Mouse (Mus musculus): ENCODE results near the gene Ubap2l. TPM values are rescaled to one million over a fixed set of nuclear protein-coding genes. Genes with fewer than 3 reads are reported as not detected.

The Ubap2l gene
- polyA plus RNA-seq, 1 experiment from 2014 or later: 174 TPM

DNA sequence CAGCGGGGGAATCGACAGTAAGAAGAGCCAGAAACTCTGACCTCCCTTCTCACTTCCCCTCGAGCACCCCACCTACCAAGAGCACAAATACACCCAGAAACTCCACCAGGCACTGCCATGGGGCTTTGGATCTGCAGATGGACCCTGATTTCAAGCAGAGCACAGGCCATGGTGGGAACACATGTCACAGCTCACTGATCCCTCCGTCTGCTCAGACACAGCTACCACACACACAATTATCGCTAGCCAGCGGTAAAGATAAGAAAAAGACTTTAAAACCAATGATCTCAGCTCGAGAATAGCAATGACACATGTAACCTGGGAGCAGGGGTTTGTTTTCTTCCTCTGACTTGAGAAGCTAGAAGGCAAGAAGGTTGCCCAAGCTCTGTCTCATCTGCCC lies 83.9 kb downstream of the Ubap2l start:
- Histone ChIP-seq H3K9ac (replicated peaks; ENCODE audit: low read length) (no peak overlapping the region), H3K9me3 (ENCODE audit: control insufficient read depth, low read length) (no peaks in the 10 kb centered on the region), H3K4me3 (replicated peaks; ENCODE audit: low read depth, low read length) (no peak overlapping the region), H3K4me1 (ENCODE audit: control insufficient read depth, insufficient read depth, low read length) (peaks cover 14% of the 10 kb centered on the region), H3K36me3 (ENCODE audit: control insufficient read depth, insufficient read depth, low read length) (no peaks in the 10 kb centered on the region), H3K27ac (replicated peaks; ENCODE audit: low read depth, low read length) (no peak overlapping the region), H3K27me3 (ENCODE audit: control insufficient read depth, insufficient read depth, low read length) (no peaks in the 10 kb centered on the region), H3K4me2 (ENCODE audit: low read length) (no peak overlapping the region)
- ATAC-seq (ENCODE audit: low FRiP score, low TSS enrichment) (no peak), DNase-seq (no peak)
- WGBS: 79% methylated on average over 7 of the region's 7 CpGs

DNA sequence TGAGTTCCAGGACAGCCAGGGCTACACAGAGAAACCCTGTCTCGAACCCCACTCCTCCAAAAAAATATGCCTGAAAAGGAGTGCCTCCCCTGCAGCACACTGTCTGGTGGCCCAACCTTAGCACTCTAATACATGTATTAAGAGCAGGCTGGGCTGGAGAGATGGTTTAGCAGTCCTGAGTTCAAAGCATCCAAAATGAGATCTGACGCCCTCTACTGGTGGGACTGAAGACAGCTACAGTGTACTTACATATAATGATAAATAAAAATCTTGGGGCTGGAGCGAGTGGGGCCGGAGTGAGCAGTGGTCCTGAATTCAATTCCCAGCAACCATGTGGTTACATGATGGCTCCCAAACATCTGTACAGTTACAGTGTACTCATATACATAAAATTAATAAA lies 85.5 kb downstream of the Ubap2l start:
- 76% methylated on average over 4 of the region's 4 CpGs for WGBS
- H3K9me3 ChIP-seq (ENCODE audit: control insufficient read depth, low read length): no peaks in the 10 kb centered on the region
- H3K4me3 ChIP-seq (replicated peaks; ENCODE audit: low read depth, low read length): no peak overlapping the region
- no peak overlapping the region for H3K27ac ChIP-seq (replicated peaks; ENCODE audit: low read depth, low read length)
- no peak overlapping the region for H3K9ac ChIP-seq (replicated peaks; ENCODE audit: low read length)
- DNase-seq (peak; percentile 23), ATAC-seq (ENCODE audit: low FRiP score, low TSS enrichment) (no peak)
- H3K36me3 ChIP-seq (ENCODE audit: control insufficient read depth, insufficient read depth, low read length): no peaks in the 10 kb centered on the region
- no peak overlapping the region for H3K4me2 ChIP-seq (ENCODE audit: low read length)
- H3K4me1 ChIP-seq (ENCODE audit: control insufficient read depth, insufficient read depth, low read length): peaks cover 20% of the 10 kb centered on the region
- no peaks in the 10 kb centered on the region for H3K27me3 ChIP-seq (ENCODE audit: control insufficient read depth, insufficient read depth, low read length)

DNA sequence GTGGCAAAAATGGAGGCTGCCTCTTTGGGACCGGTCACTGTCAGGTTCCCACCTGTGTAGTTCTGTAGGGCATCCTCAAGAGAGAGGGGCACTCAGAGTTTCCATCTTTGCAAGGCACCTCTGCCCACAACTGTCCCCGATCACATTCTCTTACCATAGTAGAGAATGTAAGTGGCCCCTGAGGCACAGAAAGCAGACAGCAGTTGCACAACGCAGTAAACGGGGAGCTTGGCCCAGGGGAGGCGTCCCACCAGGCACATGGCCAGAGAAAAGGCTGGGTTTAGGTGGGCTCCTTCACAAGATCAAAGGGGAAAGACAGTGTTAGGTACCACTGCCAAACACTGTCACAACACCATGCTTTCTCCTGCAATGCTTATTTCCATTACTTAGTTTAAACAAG lies 86.5 kb downstream of the Ubap2l start:
- Histone ChIP-seq H3K4me3 (replicated peaks; ENCODE audit: low read depth, low read length) (no peak overlapping the region), H3K27ac (replicated peaks; ENCODE audit: low read depth, low read length) (no peak overlapping the region), H3K4me2 (ENCODE audit: low read length) (no peak overlapping the region), H3K9me3 (ENCODE audit: control insufficient read depth, low read length) (no peaks in the 10 kb centered on the region), H3K36me3 (ENCODE audit: control insufficient read depth, insufficient read depth, low read length) (no peaks in the 10 kb centered on the region), H3K4me1 (ENCODE audit: control insufficient read depth, insufficient read depth, low read length) (peaks cover 30% of the 10 kb centered on the region), H3K9ac (replicated peaks; ENCODE audit: low read length) (no peak overlapping the region), H3K27me3 (ENCODE audit: control insufficient read depth, insufficient read depth, low read length) (no peaks in the 10 kb centered on the region)
- 93% methylated on average over 5 of the region's 5 CpGs for WGBS
- DNase-seq: no peak
- ATAC-seq (ENCODE audit: low FRiP score, low TSS enrichment): no peak

DNA sequence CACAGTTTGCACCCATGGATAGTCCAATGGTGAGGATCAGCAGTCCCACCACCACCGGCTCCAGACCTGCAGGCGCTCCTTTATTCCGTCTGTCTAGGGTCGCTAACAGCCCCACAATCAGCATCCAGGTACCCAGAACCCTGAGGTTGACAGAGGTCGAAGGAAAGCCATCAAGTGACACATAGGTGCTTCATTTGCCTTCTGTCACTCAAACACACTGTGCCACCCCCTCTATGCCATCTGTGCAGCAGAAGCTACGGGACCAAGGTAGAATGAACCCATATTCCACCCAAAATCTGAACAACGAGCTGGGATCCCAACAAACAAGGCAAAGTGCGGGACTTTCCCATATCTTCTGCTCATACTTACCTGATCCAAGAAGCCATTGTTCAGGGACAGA lies 86.9 kb downstream of the Ubap2l start:
- Histone ChIP-seq H3K4me3 (replicated peaks; ENCODE audit: low read depth, low read length) (no peak overlapping the region), H3K4me2 (ENCODE audit: low read length) (no peak overlapping the region), H3K9ac (replicated peaks; ENCODE audit: low read length) (no peak overlapping the region), H3K4me1 (ENCODE audit: control insufficient read depth, insufficient read depth, low read length) (peaks cover 34% of the 10 kb centered on the region), H3K27ac (replicated peaks; ENCODE audit: low read depth, low read length) (no peak overlapping the region), H3K9me3 (ENCODE audit: control insufficient read depth, low read length) (no peaks in the 10 kb centered on the region), H3K36me3 (ENCODE audit: control insufficient read depth, insufficient read depth, low read length) (no peaks in the 10 kb centered on the region), H3K27me3 (ENCODE audit: control insufficient read depth, insufficient read depth, low read length) (no peaks in the 10 kb centered on the region)
- ATAC-seq (ENCODE audit: low FRiP score, low TSS enrichment): no peak
- WGBS: 98% methylated on average over 8 of the region's 8 CpGs
- DNase-seq: no peak

DNA sequence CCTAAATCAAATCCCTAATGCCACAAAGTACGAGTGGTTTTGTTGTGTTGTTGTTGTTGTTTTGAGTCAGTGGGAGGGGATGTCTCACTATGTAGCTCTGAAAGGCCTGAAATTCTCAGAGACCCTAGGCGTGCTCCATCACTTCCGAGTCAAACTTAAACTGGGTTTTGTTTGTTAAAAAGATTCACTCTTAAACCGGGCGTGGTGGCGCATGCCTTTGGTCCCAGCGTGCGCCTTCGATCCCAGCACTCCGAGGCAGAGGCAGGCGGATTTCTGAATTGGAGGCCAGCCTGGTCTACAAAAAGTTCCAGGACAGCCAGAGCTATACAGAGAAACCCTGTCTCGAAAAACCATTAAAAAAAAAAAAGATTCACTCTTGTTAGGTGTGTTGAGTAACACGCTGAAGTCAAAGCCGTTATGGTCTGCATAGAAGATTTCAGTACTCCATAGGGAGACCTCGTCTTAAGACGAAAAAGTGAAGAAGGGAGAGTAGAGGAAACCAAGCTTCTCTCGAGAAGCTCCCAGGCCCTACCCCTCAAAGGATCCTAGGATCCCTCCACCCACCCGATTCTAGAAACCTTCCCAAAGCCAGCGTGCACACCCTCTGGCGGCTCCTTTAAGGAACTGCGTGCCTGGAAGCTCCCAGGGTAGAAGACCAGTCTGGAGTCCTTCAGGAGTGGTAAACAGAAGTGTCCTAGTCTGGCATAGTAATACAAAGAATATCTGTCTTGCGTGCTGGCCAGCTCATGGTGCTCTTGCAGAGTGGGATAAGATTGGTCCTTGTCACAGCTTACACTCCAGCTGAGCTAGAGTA lies 88.3 kb downstream of the Ubap2l start:
- DNase-seq (peak; percentile 86), ATAC-seq (ENCODE audit: low FRiP score, low TSS enrichment) (no peak)
- peak overlapping the region; percentile 84 for H3K9ac ChIP-seq (replicated peaks; ENCODE audit: low read length)
- peak overlapping the region; percentile 97 for H3K4me3 ChIP-seq (replicated peaks; ENCODE audit: low read depth, low read length)
- H3K9me3 ChIP-seq (ENCODE audit: control insufficient read depth, low read length): no peaks in the 10 kb centered on the region
- H3K27ac ChIP-seq (replicated peaks; ENCODE audit: low read depth, low read length): peak overlapping the region; percentile 93
- H3K36me3 ChIP-seq (ENCODE audit: control insufficient read depth, insufficient read depth, low read length): no peaks in the 10 kb centered on the region
- peak overlapping the region; percentile 91 for H3K4me2 ChIP-seq (ENCODE audit: low read length)
- no peaks in the 10 kb centered on the region for H3K27me3 ChIP-seq (ENCODE audit: control insufficient read depth, insufficient read depth, low read length)
- H3K4me1 ChIP-seq (ENCODE audit: control insufficient read depth, insufficient read depth, low read length): peaks cover 44% of the 10 kb centered on the region
- 33% methylated on average over 22 of the region's 22 CpGs for WGBS

DNA sequence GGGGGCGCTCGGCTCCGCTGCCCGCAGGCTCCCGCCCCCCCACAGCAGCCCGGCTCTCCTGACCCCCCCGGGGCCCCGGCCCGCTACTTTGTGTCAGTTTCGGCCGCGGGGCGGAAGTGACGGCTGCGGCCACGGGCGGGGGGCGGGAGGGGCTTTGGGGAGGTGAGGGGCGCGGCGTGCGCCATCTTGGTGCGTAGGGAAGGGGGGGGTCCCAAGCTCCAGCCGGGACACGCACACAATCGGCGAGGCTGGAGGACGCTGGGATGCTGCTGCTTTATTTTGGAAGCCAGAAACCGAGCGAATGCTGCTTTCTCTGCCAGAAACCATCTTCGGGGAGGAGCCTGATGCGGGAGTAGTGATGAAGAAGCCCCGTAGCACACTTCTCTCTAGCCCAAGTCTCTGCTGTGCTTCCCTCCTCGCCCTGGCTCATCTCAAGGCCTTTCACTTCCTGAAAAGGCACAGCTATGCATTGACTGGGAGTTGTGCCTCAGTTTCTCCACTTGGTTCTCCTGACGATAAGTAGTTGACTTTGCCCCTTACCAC lies 89.1 kb downstream of the Ubap2l start, which contains the start of gene Atp8b2:
Gene Atp8b2, minus strand, starts transcription at position 288 of the 543 bp plus-strand sequence.
- H3K4me3 ChIP-seq (replicated peaks; ENCODE audit: low read depth, low read length): peak within 1 kb of the TSS; percentile 97
- H3K27me3 ChIP-seq (ENCODE audit: control insufficient read depth, insufficient read depth, low read length): no peaks in the 10 kb centered on the region
- H3K9ac ChIP-seq (replicated peaks; ENCODE audit: low read length): peak within 1 kb of the TSS; percentile 84
- peaks cover 6% of the 10 kb centered on the region for H3K36me3 ChIP-seq (ENCODE audit: control insufficient read depth, insufficient read depth, low read length)
- no peaks in the 10 kb centered on the region for H3K9me3 ChIP-seq (ENCODE audit: control insufficient read depth, low read length)
- under 1% methylated on average over 35 of the region's 35 CpGs for WGBS
- DNase-seq (peak; percentile 90), ATAC-seq (ENCODE audit: low FRiP score, low TSS enrichment) (peak; percentile 77)
- H3K27ac ChIP-seq (replicated peaks; ENCODE audit: low read depth, low read length): peak within 1 kb of the TSS; percentile 93
- peaks cover 44% of the 10 kb centered on the region for H3K4me1 ChIP-seq (ENCODE audit: control insufficient read depth, insufficient read depth, low read length)
- H3K4me2 ChIP-seq (ENCODE audit: low read length): peak within 1 kb of the TSS; percentile 91

DNA sequence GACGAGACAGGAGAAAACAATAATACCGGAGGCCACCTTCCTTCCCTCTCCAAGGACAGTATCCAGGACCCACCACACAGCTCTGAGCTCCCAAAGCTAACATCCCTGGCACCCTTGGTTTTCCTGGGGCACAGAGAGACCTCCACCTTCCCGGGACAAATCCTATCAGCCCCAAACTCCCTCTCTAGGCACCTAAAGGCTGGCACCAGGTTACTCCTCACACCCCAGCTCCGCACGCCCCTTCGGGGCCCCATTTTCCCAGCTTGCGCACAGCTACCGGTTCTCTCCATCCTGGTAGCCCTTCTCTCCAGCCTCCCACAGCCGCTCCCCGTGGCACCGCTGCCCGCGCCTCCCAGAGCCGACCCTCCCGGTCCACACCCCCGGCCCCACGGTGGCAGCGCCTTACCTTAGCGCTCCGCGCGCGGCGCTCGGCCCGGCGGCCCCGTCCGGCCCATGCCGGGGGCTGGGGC lies 89.6 kb downstream of the Ubap2l start:
- peak overlapping the region; percentile 91 for H3K4me2 ChIP-seq (ENCODE audit: low read length)
- peak overlapping the region; percentile 97 for H3K4me3 ChIP-seq (replicated peaks; ENCODE audit: low read depth, low read length)
- no peaks in the 10 kb centered on the region for H3K27me3 ChIP-seq (ENCODE audit: control insufficient read depth, insufficient read depth, low read length)
- ATAC-seq (ENCODE audit: low FRiP score, low TSS enrichment): no peak; the same call in 1 of the 2 replicates
- peaks cover 44% of the 10 kb centered on the region for H3K4me1 ChIP-seq (ENCODE audit: control insufficient read depth, insufficient read depth, low read length)
- no peaks in the 10 kb centered on the region for H3K9me3 ChIP-seq (ENCODE audit: control insufficient read depth, low read length)
- H3K27ac ChIP-seq (replicated peaks; ENCODE audit: low read depth, low read length): peak overlapping the region; percentile 93
- DNase-seq: no peak
- 2% methylated on average over 30 of the region's 30 CpGs for WGBS
- peaks cover 11% of the 10 kb centered on the region for H3K36me3 ChIP-seq (ENCODE audit: control insufficient read depth, insufficient read depth, low read length)
- peak overlapping the region; percentile 84 for H3K9ac ChIP-seq (replicated peaks; ENCODE audit: low read length)

DNA sequence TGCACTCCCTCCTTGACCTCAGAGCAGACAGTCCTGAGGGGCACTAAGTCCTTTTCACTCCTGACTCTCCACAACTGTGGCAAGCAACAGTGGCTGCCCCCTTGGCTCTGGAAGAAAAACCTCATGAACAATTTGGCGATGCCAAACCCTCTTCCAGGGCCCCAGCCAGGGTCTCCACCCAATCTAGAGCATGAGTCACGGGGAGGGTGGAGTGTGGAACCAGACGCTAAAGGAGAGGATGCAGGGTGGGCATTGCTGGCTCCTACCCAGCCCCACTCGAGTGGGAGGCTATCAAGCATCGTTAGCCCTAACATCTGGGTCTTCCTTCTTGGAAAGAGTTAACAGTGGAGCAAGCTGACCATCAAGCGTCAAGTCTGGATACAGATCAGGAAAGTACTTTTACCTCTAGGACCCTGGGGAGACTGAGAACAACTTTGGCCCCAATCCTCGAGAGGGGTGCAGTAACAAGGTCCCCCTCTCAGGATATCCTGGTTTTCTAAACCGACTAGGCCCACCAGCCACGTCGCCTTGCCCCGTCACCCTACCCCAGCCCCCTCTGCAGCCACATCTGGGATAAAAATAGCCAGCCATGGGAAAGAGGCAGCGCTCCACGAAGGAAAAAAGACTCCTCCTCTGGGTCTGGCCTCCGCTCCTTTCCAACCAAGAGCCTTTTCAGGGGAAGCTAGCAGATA lies 90.2 kb downstream of the Ubap2l start:
- Histone ChIP-seq H3K27me3 (ENCODE audit: control insufficient read depth, insufficient read depth, low read length) (no peaks in the 10 kb centered on the region), H3K9ac (replicated peaks; ENCODE audit: low read length) (peak overlapping the region; percentile 84), H3K27ac (replicated peaks; ENCODE audit: low read depth, low read length) (peak overlapping the region; percentile 93), H3K4me1 (ENCODE audit: control insufficient read depth, insufficient read depth, low read length) (peaks cover 44% of the 10 kb centered on the region), H3K4me2 (ENCODE audit: low read length) (peak overlapping the region; percentile 91), H3K4me3 (replicated peaks; ENCODE audit: low read depth, low read length) (peak overlapping the region; percentile 97), H3K9me3 (ENCODE audit: control insufficient read depth, low read length) (no peaks in the 10 kb centered on the region), H3K36me3 (ENCODE audit: control insufficient read depth, insufficient read depth, low read length) (peaks cover 17% of the 10 kb centered on the region)
- DNase-seq (peak; percentile 35), ATAC-seq (ENCODE audit: low FRiP score, low TSS enrichment) (no peak)
- 8% methylated on average over 14 of the region's 14 CpGs for WGBS

All from midbrain, embryonic 14.5 days (tissue).